Mouse (Mus musculus) ES-E14 (cell line): Measurements from ENCODE around the gene Calr4.

Experiments used
- HCFC1 ChIP-seq: IDR thresholded peaks from 2 replicates; pipeline ENCODE4 v1.6.1; 2012; ENCODE audit warnings: low read length, inconsistent platforms, borderline replicate concordance; ENCODE audit not compliant: insufficient read depth
- ZNF384 ChIP-seq: IDR thresholded peaks from 2 replicates; pipeline ENCODE4 v1.6.1; 2012; ENCODE audit warnings: low read depth, low read length, inconsistent platforms

DNA sequence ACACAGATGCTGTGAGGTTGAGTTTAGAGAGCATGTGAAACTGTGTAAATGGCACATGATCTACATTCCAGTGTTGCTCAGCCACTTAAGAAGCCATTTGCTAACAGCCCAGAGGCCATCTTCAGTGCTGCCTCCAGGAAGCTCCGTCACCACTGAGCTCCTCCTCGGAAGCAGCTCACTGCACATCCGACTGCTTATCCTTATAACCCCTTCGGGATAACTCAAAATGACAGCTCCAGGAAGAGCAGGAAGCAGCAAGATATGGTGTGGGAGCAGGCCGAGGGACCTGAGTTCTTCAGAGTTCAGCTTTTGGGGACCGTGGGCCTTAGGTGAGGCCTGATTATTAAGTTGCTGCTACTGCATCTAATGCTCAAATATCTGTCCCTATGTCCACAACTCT, 27.8 kb downstream of the Calr4 start:
- TF ChIP-seq HCFC1: no peak
- no peak for TF ChIP-seq ZNF384
